In genomic region chr11:72068026-72068425, GRCm38 (mm10) we compare ENCODE assay signal across 13 mouse cellular contexts. TPM values are rescaled to one million over a fixed set of nuclear protein-coding genes. Genes with fewer than 3 reads are reported as not detected.
DNase-seq lines count a peak whose midpoint lies in the region; ATAC-seq lines count a peak whose summit lies in the region.
"Had no signal": no experiment of that assay in that cellular context is flagged by ENCODE, and none has a peak within 500 bp of the region (broad histone marks: within the 10 kb centered on the region; RNA-seq: fewer than 3 reads in every experiment).

No protein-coding gene starts in this region.

- H3K27ac ChIP-seq in neural tube, embryonic 14.5 days (ENCODE audit: low read depth, low read length) = no peak overlapping the region
- H3K27ac ChIP-seq: embryonic facial prominence, embryonic 12.5 days; limb, embryonic 12.5 days had no signal

- H3K9ac ChIP-seq in neural tube, embryonic 14.5 days (replicated peaks; ENCODE audit: low read depth, low read length) = no peak overlapping the region
- H3K9ac ChIP-seq: embryonic facial prominence, embryonic 12.5 days; limb, embryonic 12.5 days had no signal

- H3K36me3 ChIP-seq in neural tube, embryonic 14.5 days (ENCODE audit: control insufficient read depth, insufficient read depth, low read length) = no peaks in the 10 kb centered on the region
- H3K36me3 ChIP-seq: embryonic facial prominence, embryonic 12.5 days; limb, embryonic 12.5 days had no signal

- H3K9me3 ChIP-seq in neural tube, embryonic 14.5 days (ENCODE audit: control insufficient read depth, low read length) = no peaks in the 10 kb centered on the region
- H3K9me3 ChIP-seq: megakaryocyte, embryonic 14.5 days had no signal

- H3K27me3 ChIP-seq in neural tube, embryonic 14.5 days (ENCODE audit: control insufficient read depth, insufficient read depth, low read length) = no peaks in the 10 kb centered on the region
- H3K27me3 ChIP-seq: embryonic facial prominence, embryonic 12.5 days; limb, embryonic 12.5 days had no signal

- 36% methylated on average over 7 of the region's 7 CpGs for WGBS in neural tube, embryonic 14.5 days

- H3K4me2 ChIP-seq in neural tube, embryonic 14.5 days (ENCODE audit: low read depth, low read length) = no peak overlapping the region
- H3K4me2 ChIP-seq: embryonic facial prominence, embryonic 12.5 days; heart, embryonic 11.5 days; limb, embryonic 12.5 days had no signal

- peak; percentile 60; the same call in 1 of the 2 replicates for ATAC-seq in neural tube, embryonic 14.5 days (ENCODE audit: low read depth)

- intact Hi-C loops in left cerebral cortex, postnatal 14 days (cut with DNase I) = no loop called here

- H3K4me1 ChIP-seq in neural tube, embryonic 14.5 days (ENCODE audit: control insufficient read depth, insufficient read depth, low read length) = peaks cover 4% of the 10 kb centered on the region; the same call in 1 of the 2 replicates
- H3K4me1 ChIP-seq: embryonic facial prominence, embryonic 12.5 days had no signal

- DNase-seq in left cerebral cortex, postnatal 14 days (ENCODE audit: low spot score in 2 of 2) = peak; percentile 47 to 64
- no peak for DNase-seq in left cerebral cortex, adult 8-10 months (ENCODE audit: low spot score in 2 of 2)
- peak; percentile 49 for DNase-seq in cerebellum, adult 11 months
- peak; percentile 65 to 76 for DNase-seq in cerebellum, postnatal 14 days
- no peak for DNase-seq in urinary bladder, postnatal 25 days (ENCODE audit: low spot score)
- no peak for DNase-seq in thymus, adult 18-20 months
- DNase-seq: kidney, postnatal 10 days; lung, adult 2 months had no signal

- H3K4me3 ChIP-seq in neural tube, embryonic 14.5 days (ENCODE audit: low read depth, low read length) = no peak overlapping the region
- H3K4me3 ChIP-seq: embryonic facial prominence, embryonic 12.5 days; limb, embryonic 12.5 days; megakaryocyte, embryonic 14.5 days had no signal

RNA-seq across cellular contexts. Expression of gene Pimreg, which starts 26.2 kb away (rescaled TPM):
- total RNA-seq in left cerebral cortex, postnatal 14 days (2021) = 1 to 10 TPM; 1.1 to 2.5 TPM
- 1 to 10 TPM in 2 of 4 experiments, under 1 TPM in 2; 0.23 to 2.0 (median 0.98) TPM for total RNA-seq in left cerebral cortex, adult 8-10 months (2022)
- polyA plus RNA-seq in neural tube, embryonic 14.5 days (2014; fragmentation: Nextera tagmentation; extraction: Ambion mirVana) = 10.9 and 16.3 TPM in 2 replicates

RNA-seq across cellular contexts. Expression of gene Aipl1, which starts 30.7 kb away (rescaled TPM):
- not detected for total RNA-seq in left cerebral cortex, postnatal 14 days (2021)
- total RNA-seq in left cerebral cortex, adult 8-10 months (2022) = under 1 TPM in 1 of 4 experiments, not detected in 3; 0.14 TPM
- 0.18 and 0.20 TPM in 2 replicates for polyA plus RNA-seq in neural tube, embryonic 14.5 days (2014; fragmentation: Nextera tagmentation; extraction: Ambion mirVana)

Comparison
In these comparisons a context has a peak if more than half of its experiments do, and no peak if none do; other contexts are left out.
1. DNase-seq: peak in left cerebral cortex, postnatal 14 days (2 of 2), cerebellum, adult 11 months (single experiment) and cerebellum, postnatal 14 days (2 of 2); none in left cerebral cortex, adult 8-10 months (0 of 2), urinary bladder, postnatal 25 days (single experiment) and thymus, adult 18-20 months (0 of 2).